Mouse (Mus musculus) CD4-positive, CD25-positive, alpha-beta regulatory T cell, adult 4 months (primary cell): ENCODE results near the gene Magea8. TPM values are rescaled to one million over a fixed set of nuclear protein-coding genes. Genes with fewer than 3 reads are reported as not detected.
"Not testable (repeated sequence)": the region's sequence is repeated elsewhere in the genome, so short reads cannot be mapped to it uniquely, and the experiment has no call there.

Experiments used
- ATAC-seq: one replicate; pipeline ENCODE4 v1.8.0; 2017
- polyA plus RNA-seq, 2 experiments: library from polyadenylated mRNA; unstranded; fragments of 100-300 nt; shearing (Covaris generic); gene quantifications; one replicate each; pipeline ENCODE4 v1.2.1; 2017

The Magea8 gene
- polyA plus RNA-seq: not detected

DNA sequence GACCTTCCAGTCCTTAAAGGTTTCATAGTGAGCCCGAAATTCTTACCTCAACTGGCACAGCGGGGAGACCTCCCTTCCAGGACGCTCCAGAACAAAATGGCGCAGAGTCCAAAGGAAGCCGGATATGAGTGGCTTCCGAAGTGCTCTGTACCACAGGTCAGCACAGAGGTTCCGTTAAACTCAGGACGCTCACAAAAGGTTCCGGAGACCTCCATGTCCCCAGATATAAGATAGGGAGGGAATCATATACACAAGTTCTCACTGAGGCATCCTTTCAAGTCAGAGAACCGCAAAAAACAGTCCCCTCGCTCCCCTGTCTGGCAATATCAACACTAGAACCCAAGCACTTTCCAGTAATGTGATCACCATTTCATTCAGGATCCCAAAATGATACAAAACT is at the start of gene Magea8:
TSS of gene Magea8 (minus strand) at position 101 of the 400 bp plus-strand sequence.
- not testable (repeated sequence) for ATAC-seq

GRCm38 (mm10) chrX:154949405-154949804 is 46.2 kb downstream of the Magea8 start, which contains the start of gene Magea3:
TSS of gene Magea3 (minus strand) at chrX:154949505.
- ATAC-seq: not testable (repeated sequence)

DNA sequence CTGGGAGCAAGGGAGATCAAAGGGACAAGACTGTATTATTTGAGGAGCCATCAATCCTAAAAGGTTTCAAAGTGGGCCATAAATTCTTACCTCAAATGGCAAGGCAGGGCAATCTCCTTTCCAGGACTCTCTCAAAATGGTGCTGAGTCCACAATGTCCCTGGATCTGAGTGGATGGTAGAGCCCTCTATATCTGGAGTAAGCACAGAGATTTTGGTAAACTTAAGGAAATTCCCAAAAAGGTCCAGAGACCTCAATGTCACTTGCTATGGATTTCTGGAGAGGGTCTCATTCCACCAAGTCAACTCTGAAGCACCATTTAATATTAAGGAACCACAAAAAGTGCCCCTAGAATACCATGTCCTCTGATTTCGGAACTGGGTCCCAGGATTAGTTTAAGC is 59.8 kb downstream of the Magea8 start, which contains the start of gene Magea6:
TSS of gene Magea6 (minus strand) at position 101 of the 400 bp plus-strand sequence.
- not testable (repeated sequence) for ATAC-seq

Other genes starting within 250 kb of the Magea8 start
- gene Cldn34b1, start 105.6 kb downstream of the Magea8 start, polyA plus RNA-seq: not detected
- not detected for gene Magea6, start 59.9 kb downstream of the Magea8 start, polyA plus RNA-seq
- gene Magea3, start 46.3 kb downstream of the Magea8 start, polyA plus RNA-seq: not detected
- not detected for gene Magea5, start 67.3 kb upstream of the Magea8 start, polyA plus RNA-seq
- gene Magea1, start 93.9 kb upstream of the Magea8 start, polyA plus RNA-seq: not detected
- not detected for gene Magea2, start 97.8 kb upstream of the Magea8 start, polyA plus RNA-seq
- gene Cldn34b2, start 132.6 kb upstream of the Magea8 start, polyA plus RNA-seq: not detected
- 100 to 1,000 TPM; 653 to 698 TPM for gene Sat1, start 220.6 kb upstream of the Magea8 start, polyA plus RNA-seq